Mouse (Mus musculus): ENCODE data around the gene Tmem189.

- TF ChIP-seq CTCF (IDR thresholded peaks at IDR 0.05; ENCODE audit: low read depth, low read length) (no peak), GATA1 (IDR thresholded peaks at IDR 0.05; ENCODE audit: borderline replicate concordance, low read length) (no peak), TAL1 (conservative IDR thresholded peaks at IDR 0.05; ENCODE audit: low read depth, low read length) (no peak)
Measured at GRCm38 (mm10) chr2:167697902-167698301, 8.3 kb upstream of the Tmem189 start.
